Mouse (Mus musculus) midbrain, postnatal 0 days (tissue): ENCODE measurements around the gene Naa80. TPM values are rescaled to one million over a fixed set of nuclear protein-coding genes. Genes with fewer than 3 reads are reported as not detected.

Experiments used
- ATAC-seq: fragments of 200-750 bp; cut with Nextera tagmentation; 2 replicates; pipeline ENCODE4 v1.8.0; 2017; ENCODE audit warnings: moderate number of reproducible peaks, mild to moderate bottlenecking, moderate TSS enrichment, moderate library complexity; ENCODE audit not compliant: low FRiP score
- DNase-seq: peaks from one replicate; pipeline ENCODE4 v3.0.0-alpha.2; 2015; ENCODE audit warnings: low spot score
- H3K27ac ChIP-seq: fragments of 300-500 bp; sonication (generic); 2 replicates; pipeline ENCODE4 v1.5.1; 2014; ENCODE audit warnings: low read depth, mild to moderate bottlenecking, low read length, mixed read lengths
- H3K27me3 ChIP-seq: fragments of 300-500 bp; sonication (generic); 2 replicates; pipeline ENCODE4 v1.6.1; 2014; ENCODE audit warnings: low read length, control low read depth, mixed read lengths; ENCODE audit not compliant: insufficient read depth
- H3K36me3 ChIP-seq: fragments of 300-500 bp; sonication (generic); 2 replicates; pipeline ENCODE4 v1.6.1; 2014; ENCODE audit warnings: low read length, control low read depth, mixed read lengths; ENCODE audit not compliant: insufficient read depth
- H3K4me1 ChIP-seq: fragments of 300-500 bp; sonication (generic); 2 replicates; pipeline ENCODE4 v1.6.1; 2014; ENCODE audit warnings: mild to moderate bottlenecking, control low read depth, antibody characterized with exemption, low read length, mixed read lengths; ENCODE audit not compliant: insufficient read depth
- H3K4me2 ChIP-seq: fragments of 300-500 bp; sonication (generic); 2 replicates; pipeline ENCODE4 v1.6.1; 2014; ENCODE audit warnings: low read depth, mild to moderate bottlenecking, low read length, mixed read lengths; ENCODE audit not compliant: poor library complexity, severe bottlenecking
- H3K4me3 ChIP-seq: fragments of 300-500 bp; sonication (generic); 2 replicates; pipeline ENCODE4 v1.5.1; 2014; ENCODE audit warnings: low read depth, mild to moderate bottlenecking, low read length, moderate library complexity
- H3K9ac ChIP-seq: fragments of 300-500 bp; sonication (generic); replicated peaks from 2 replicates; pipeline ENCODE4 v1.6.1; 2014; ENCODE audit warnings: mild to moderate bottlenecking, low read length, moderate library complexity, mixed read lengths; ENCODE audit not compliant: poor library complexity, severe bottlenecking
- H3K9me3 ChIP-seq: fragments of 300-500 bp; sonication (generic); 2 replicates; pipeline ENCODE4 v1.6.1; 2016; ENCODE audit warnings: low read length, control low read depth
- CTCF ChIP-seq: IDR thresholded peaks from 2 replicates; pipeline ENCODE4 v1.5.1; 2016; ENCODE audit warnings: antibody characterized with exemption, mild to moderate bottlenecking
- WGBS: fragments of 180-500 bp; shearing (Covaris S2); extraction: QIAGEN DNeasy Blood & Tissue Kit; methylation state at CpG from one replicate; pipeline ENCODE4 v1.1.7; 2014; 5-methylcytosine and 5-hydroxymethylcytosine counted together
- polyA plus RNA-seq: library from polyadenylated mRNA; unstranded; fragments of >200 nt; fragmentation: Nextera tagmentation; extraction: Ambion mirVana; gene quantifications from 2 replicates; pipeline ENCODE4 v1.2.1, GENCODE M21; 2015
- total RNA-seq: library from RNA; depleted of rRNA; stranded (reverse); fragments of >200 nt; gene quantifications from 2 replicates; pipeline ENCODE4 v1.2.3, GENCODE M21; 2014

Gene Naa80
- total and polyA plus RNA-seq, 2 experiments from 2014 or later, result 20.4 to 35.4 TPM

- DNase-seq, result no peak
- no peak overlapping the region for H3K27ac ChIP-seq
- peaks cover 15% of the 10 kb centered on the region; the same call in 1 of the 2 replicates for H3K4me1 ChIP-seq
- ATAC-seq, result no peak
- 98% methylated on average over 5 of the region's 5 CpGs for WGBS
- no peak overlapping the region for H3K9ac ChIP-seq
- no peak for TF ChIP-seq CTCF
- H3K4me2 ChIP-seq, result no peak overlapping the region
- H3K36me3 ChIP-seq, result peaks cover 24% of the 10 kb centered on the region
- H3K9me3 ChIP-seq, result no peaks in the 10 kb centered on the region
- H3K4me3 ChIP-seq, result no peak overlapping the region
- no peaks in the 10 kb centered on the region for H3K27me3 ChIP-seq
These were observed 7.8 kb downstream of the Naa80 start for GRCm38 (mm10) chr9:107586504-107586903.

- ATAC-seq, result peak; percentile 97
- peak; percentile 99 for DNase-seq
- no peak within 1 kb of the TSS for H3K27ac ChIP-seq
These were observed 8.5 kb downstream of the Naa80 start, which contains the start of gene Ifrd2 for GRCm38 (mm10) chr9:107586974-107587832. Gene Ifrd2 (plus strand): TSS chr9:107587642.

DNA sequence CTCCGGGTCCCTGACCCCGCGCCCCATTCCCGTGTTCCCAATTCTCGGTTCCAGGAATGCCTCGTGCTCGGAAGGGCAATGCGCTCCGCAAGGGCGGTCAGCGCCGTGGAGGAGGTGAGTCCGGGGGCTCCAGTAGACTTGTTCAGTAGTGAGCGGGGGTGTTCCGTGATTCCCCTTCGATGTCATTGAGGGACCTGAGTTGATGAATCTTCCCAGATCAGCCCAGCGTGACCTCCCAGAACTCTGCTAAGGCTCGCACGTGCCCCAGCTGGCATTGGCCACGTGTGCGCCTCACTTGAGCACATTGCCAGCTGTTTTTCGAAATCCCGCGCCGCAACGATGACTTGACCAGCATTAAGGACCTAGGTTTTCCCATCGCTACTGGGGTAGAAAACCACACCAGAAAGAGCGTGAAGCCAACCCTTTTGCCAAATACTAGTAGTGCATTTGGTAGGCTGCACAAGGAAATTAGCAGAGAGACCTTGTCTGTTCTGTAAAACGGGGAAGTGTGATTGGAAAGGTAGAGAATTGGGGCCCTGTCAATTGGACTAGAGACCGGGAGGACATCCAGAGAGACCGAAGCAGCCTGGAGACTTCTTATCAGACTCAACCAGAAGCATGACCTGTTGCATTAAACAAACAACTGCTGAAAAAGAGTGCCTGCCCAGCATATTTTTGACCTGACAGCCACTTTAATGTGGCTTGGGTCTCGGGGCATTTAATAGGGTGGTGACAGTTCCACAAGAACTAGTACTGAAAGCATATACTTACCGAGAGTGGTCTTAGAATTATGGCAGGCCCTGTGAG is 9.3 kb downstream of the Naa80 start:
- H3K27me3 ChIP-seq, result no peaks in the 10 kb centered on the region
- no peak overlapping the region for H3K27ac ChIP-seq
- ATAC-seq (peak; percentile 44), DNase-seq (peak; percentile 45)
- H3K9ac ChIP-seq, result peak overlapping the region; percentile 53; the same call in 1 of the 2 replicates
- peaks cover 11% of the 10 kb centered on the region; the same call in 1 of the 2 replicates for H3K4me1 ChIP-seq
- peaks cover 31% of the 10 kb centered on the region for H3K36me3 ChIP-seq
- H3K9me3 ChIP-seq, result no peaks in the 10 kb centered on the region
- H3K4me3 ChIP-seq, result peak overlapping the region; percentile 62
- H3K4me2 ChIP-seq, result peak overlapping the region; percentile 75
- TF ChIP-seq CTCF, result no peak
- 7% methylated on average over 33 of the region's 33 CpGs for WGBS

More at GRCm38 (mm10) chr9:107586974-107587832, 8.5 kb downstream of the Naa80 start, which contains the start of gene Ifrd2:
- TF ChIP-seq CTCF, result no peak
- peak within 1 kb of the TSS; percentile 75 for H3K4me2 ChIP-seq
- no peaks in the 10 kb centered on the region for H3K9me3 ChIP-seq
- H3K27me3 ChIP-seq, result no peaks in the 10 kb centered on the region
- peak within 1 kb of the TSS; percentile 62 for H3K4me3 ChIP-seq
- H3K4me1 ChIP-seq, result peaks cover 11% of the 10 kb centered on the region; the same call in 1 of the 2 replicates
- WGBS, result 13% methylated on average over 46 of the region's 46 CpGs
- H3K9ac ChIP-seq, result peak within 1 kb of the TSS; percentile 53; the same call in 1 of the 2 replicates
- peaks cover 29% of the 10 kb centered on the region for H3K36me3 ChIP-seq

DNA sequence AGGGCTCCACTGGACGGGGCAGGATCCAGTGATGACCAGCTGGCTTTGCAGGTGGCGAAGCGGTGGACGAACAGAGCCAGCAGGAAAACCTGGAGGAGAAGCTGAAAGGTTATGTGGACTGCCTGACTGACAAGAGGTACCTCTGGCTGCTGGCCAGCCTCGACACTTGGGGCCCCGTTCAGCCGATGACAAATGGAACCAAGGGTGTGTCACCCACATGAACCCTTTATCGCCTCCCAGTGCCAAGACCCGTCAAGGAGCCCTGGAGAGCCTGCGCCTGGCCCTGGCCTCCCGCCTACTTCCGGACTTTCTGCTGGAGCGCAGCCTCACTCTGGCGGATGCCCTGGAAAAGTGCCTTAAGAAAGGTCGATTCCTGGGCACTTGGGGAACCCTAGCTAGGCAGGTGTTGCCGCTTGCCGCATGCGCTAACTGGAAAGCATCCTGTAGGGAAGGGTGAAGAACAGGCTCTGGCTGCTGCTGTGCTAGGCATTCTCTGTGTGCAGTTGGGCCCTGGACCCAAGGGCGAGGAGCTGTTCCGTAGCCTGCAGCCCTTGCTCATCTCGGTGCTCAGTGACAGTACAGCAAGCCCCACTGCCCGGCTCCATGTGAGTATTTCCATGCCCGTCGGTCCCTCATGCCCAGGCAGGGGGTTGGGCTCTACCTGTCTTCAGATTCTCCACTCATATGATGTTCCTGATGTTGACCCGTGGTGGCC is 11.5 kb downstream of the Naa80 start:
- H3K4me1 ChIP-seq, result peaks cover 11% of the 10 kb centered on the region; the same call in 1 of the 2 replicates
- ATAC-seq, result no peak
- 92% methylated on average over 25 of the region's 25 CpGs for WGBS
- H3K27ac ChIP-seq, result no peak overlapping the region
- H3K9me3 ChIP-seq, result no peaks in the 10 kb centered on the region
- no peak overlapping the region for H3K4me3 ChIP-seq
- no peak for DNase-seq
- no peak for TF ChIP-seq CTCF
- H3K27me3 ChIP-seq, result no peaks in the 10 kb centered on the region
- H3K9ac ChIP-seq, result no peak overlapping the region
- H3K4me2 ChIP-seq, result no peak overlapping the region
- H3K36me3 ChIP-seq, result peaks cover 33% of the 10 kb centered on the region

GRCm38 (mm10) chr9:107590773-107591060 is 12.0 kb downstream of the Naa80 start:
- TF ChIP-seq CTCF, result no peak
- Histone ChIP-seq H3K9ac (no peak overlapping the region), H3K4me3 (no peak overlapping the region), H3K4me1 (peaks cover 11% of the 10 kb centered on the region; the same call in 1 of the 2 replicates), H3K4me2 (no peak overlapping the region), H3K27me3 (no peaks in the 10 kb centered on the region), H3K27ac (no peak overlapping the region), H3K36me3 (peaks cover 33% of the 10 kb centered on the region), H3K9me3 (no peaks in the 10 kb centered on the region)
- 85% methylated on average over 4 of the region's 6 CpGs for WGBS
- no peak for ATAC-seq
- DNase-seq, result no peak
